Mouse (Mus musculus) C2C12 (cell line): Measurements from ENCODE around the gene Gripap1.

Experiments
- CTCF ChIP-seq: IDR thresholded peaks from one replicate; pipeline ENCODE4 v1.5.1; 2011; ENCODE audit not compliant: control insufficient read depth, insufficient read depth, insufficient read length
- MAX ChIP-seq: IDR thresholded peaks from one replicate; pipeline ENCODE4 v1.6.1; 2011; ENCODE audit warnings: mild to moderate bottlenecking, control low read depth
- MYOD1 ChIP-seq: IDR thresholded peaks from one replicate; pipeline ENCODE4 v1.6.1; 2011; ENCODE audit warnings: low read depth; ENCODE audit not compliant: control insufficient read depth, insufficient read length
- USF1 ChIP-seq: IDR thresholded peaks from one replicate; pipeline ENCODE4 v1.6.1; 2011; ENCODE audit warnings: low read depth, mild to moderate bottlenecking, control low read depth, moderate library complexity

GRCm38 (mm10) chrX:7790309-7790708 lies 744 bp downstream of the Gripap1 start:
- no peak for TF ChIP-seq CTCF
- no peak for TF ChIP-seq MAX
- no peak for TF ChIP-seq USF1
- no peak for TF ChIP-seq MYOD1
